Mouse (Mus musculus) regulatory T cell (primary cell): Measurements from ENCODE around the gene Fis1.
"Not testable (repeated sequence)": the region's sequence is repeated elsewhere in the genome, so short reads cannot be mapped to it uniquely, and the experiment has no call there.

Source experiments
- in situ Hi-C: fragments of 300-600 bp; cut with MboI, MseI; formaldehyde crosslinking; loops from one replicate; pipeline ENCODE4 v1.15.1; 2025; ENCODE audit warnings: high pct_unique_total_duplicates

Gene Fis1

DNA sequence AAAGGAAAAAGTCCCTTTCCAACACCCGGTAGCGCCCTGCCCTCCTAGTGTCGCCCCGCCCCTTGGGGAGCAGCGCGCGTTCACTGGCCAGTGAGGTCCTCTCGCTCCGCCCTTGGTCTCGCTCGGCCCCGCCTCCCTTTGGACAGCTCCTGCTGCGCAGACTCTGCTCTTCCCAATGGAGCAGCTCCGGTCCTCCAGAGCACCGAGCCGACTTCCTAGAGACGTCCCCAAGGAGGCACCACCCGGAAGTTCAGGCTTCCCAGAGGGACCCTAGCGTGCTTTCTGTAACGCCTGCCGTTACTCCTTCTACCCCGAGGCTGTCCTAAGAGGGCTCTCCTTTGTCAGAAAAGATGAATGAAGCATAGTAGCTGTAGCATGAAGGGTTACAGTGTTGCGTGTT, at the start of gene Fis1:
Fis1 (plus strand) TSS at position 261 of the 400 bp plus-strand sequence.
- in situ Hi-C loops = no loop called here

DNA sequence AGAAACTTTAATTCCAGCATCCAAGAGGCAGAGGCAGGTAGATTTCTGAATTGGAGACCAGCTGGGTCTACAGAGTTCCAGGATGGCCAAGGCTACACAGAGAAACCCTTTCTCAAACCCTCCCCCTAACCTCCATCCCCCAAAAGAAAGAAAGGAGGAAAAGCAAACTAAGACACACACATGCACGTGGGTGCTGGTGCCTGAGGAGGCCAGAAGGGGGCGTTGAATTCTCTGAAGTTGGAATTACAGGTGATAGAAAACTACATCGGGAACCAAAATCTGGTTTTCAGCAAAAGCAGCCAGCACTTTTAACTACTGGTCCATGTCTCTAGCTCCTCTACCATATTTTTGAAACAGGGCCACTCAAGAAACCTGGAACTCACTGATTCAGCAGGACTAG, 48.5 kb upstream of the Fis1 start:
- in situ Hi-C loops = no loop called here

DNA sequence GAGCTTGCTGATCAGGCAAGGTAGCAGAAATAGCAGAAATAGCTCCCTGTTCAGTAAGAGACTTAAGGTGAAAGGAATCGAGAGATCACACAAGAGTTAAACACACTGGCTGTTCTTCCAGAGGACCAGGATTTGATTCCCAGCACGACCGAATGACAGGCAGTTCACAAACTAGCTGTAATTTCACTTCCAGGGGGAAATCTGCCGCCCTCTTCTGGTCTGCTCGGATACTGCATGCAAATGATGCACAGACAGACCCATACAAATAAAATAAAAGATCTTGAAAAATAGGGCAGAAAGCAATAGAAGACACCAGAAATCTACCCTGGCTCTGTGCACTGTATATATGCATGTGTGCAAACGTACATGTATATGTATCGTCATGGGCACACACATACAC, 47.4 kb upstream of the Fis1 start:
- in situ Hi-C loops = no loop called here

DNA sequence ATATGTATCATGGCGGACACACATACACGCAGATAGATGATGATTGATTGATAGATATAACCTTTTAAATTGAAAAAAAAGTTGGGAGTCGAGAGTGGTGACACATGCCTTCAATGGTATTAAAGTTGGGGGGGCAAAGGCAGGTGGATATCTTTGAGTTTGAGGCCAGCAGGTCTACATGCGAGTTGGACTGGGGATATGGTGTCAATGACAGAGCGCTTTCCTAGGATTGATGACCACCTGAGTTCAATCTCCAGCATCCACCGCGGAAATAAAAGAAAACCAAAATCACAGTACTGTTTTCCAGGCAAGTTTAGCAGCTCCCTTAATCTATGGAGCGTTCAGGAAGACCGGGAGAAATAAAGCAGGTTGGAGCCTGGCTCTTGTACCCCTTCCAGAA, 45.5 kb upstream of the Fis1 start:
- in situ Hi-C loops = no loop called here

DNA sequence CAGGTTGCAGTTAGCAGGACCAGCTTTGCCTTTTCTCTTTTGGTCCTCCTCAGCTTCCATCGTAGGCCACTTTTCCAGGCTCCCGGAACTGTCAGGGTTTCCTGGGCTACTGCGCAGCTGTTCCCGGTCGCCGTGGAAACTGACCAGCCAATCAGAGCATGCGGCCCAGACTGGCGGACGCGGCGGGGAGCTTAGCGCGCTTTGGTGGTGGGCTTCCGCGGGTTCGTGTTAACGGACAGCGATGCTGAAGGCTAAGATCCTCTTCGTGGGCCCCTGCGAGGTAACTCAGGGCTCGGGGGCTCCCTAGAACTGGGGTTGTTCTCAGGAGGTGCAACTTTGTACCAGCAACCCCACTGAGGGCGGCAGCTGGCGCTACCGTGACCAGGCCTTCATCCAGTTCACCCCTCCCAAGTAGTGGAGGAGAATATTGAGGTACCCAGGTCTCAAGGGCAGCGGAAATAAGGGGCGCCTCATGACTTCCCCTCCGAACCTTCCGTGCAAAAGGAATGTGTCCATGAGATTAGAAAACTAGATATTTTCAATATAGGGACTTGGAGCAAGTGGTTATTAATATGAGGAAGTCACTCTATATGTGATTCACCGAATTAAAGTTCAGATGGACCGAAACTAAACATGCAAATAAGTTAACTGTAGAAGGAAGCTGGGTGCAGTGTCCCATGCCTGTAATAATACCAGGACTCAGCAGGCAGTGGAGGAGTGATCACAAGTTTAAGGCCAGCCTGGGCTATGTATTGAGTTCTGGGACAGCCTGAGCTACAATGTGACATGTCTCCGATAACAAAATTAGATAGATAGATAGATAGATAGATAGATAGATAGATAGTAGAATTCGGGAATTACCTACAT, 44.9 kb upstream of the Fis1 start, which contains the start of gene Ift22:
Ift22 (plus strand) TSS at position 160 of the 867 bp plus-strand sequence.
- in situ Hi-C loops = no loop called here

DNA sequence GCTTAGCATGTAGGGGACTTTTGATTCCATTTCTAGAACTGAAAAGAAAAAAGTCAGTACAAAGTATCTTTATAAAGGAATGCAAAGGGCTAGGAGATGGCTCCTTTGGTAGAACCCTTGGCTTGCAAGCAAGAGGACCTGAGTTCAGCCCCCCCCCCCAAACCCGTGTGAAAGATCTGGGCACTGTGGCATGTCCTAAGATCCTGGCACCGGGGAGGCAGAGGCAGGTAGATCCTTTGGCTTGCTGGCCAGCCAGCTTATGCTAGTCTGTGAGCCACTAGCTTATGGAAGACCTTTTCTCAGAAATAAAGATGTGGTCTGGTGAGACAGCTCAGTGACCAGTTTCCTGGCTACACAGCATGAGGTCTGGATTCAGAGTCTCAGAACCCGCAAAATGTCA, 38.9 kb upstream of the Fis1 start:
- in situ Hi-C loops = loop anchor here (10.0 kb wide), 1 partner anchor 351 kb away; no protein-coding TSS in a partner anchor

DNA sequence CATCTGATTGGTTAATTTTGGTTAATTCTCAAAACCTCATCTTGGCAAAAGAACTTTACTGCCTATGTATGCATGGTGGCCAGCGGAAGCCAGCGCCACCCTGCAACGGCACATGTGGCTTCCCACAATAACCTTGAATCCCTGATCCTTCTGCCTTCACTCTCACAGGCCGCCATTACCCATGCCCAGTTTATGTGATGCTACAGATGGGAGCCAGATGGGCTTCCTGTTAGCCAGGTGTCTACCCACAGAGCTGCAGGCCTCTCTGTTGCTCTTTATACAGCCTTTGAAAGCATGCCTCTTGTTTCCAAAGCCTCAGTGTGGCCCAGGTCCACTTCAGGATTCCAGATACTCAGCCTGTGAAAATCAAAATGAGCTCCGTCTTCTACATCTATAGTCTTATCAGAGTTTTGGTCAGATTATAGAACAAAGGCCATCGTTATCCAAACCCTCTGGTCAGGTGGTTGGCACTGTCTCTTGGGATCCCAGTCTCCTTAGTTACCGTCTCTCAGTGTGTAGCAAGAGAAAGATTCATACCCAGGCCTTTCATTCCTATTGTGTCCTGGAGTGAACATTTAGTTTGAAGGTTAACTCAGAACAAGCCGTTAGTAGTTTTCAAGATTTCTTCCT, 35.3 kb upstream of the Fis1 start:
- in situ Hi-C loops = loop anchor here (10.0 kb wide), 1 partner anchor 347 kb away; no protein-coding TSS in a partner anchor

DNA sequence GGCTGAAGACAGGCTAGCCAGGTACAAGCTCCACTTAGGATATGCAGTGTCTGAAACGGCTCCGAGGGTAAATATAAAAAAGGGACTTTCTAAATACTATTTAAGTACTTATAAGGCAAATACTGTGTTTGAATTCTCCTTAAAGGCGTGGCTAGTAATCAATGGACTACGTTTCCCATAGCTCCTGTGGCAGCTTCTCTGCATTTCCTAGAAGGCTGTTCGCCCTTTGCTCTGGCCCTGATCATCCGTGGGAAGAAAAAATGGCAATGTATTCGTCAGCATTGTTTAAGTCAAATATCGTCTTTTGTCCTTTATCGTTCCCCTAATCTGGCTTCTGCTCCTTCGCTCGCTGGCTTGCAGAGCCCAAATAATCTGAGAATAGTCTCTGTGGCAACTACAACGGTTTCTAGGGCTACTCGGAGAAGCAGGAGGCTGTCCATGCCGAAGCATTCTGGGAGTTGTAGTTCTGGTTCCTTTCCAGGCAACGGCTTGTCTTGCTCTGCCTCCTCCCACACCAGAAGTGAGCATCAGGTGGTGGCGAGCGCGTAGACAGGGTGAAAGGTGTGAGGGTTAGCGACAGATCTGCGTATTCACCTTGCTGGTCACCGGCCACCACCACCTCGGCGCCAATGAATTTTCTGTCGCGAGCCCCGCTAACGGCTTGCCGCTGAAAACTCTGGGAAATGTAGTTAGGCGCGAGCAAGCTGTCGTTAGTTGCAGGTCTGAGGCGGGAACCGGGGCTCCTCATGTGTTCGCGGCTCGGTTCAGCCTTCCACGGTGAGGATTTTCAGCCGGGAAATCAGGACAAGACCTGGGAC, 34.2 kb upstream of the Fis1 start:
- in situ Hi-C loops = loop anchor here (10.0 kb wide), 1 partner anchor 346 kb away; no protein-coding TSS in a partner anchor

DNA sequence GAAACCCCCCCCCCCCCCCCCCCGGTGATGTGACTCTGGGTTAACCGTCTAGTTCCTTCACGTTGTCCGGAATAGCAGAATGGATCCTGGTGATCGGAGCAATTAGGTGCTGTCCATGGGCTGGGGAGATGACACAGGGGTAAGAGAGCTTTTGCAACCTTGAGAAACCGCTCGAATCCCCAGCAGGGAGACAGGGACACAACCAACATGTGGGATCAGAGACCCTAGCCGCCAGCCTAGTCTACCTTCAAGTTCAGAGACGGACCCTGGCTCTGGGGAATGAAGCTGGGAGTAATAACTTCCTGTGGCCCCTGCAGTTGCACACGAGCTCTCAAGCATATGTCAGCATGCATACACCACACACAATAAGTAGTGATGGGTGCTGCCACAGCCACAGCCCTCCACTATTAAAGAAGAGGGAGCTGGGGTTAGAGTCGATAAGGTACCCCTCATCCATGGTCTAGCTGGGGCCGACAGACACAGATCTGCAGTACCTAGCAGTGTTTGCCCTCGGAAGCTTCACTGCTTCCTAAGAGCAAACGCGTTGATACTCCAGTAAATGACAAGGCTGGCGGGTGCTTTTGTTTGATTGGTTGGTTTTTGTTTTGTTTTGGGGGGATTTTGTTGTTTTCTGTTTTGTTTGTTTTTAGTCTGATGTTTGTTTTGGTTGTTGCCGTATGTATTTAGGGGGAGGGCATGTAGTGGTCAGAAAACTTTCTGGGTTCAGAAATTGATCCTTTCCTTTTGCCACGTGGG, 33.4 kb upstream of the Fis1 start:
- in situ Hi-C loops = loop anchor here (10.0 kb wide), 3 partner anchors 55 to 345 kb away; partner anchors contain the start of gene Trim56

DNA sequence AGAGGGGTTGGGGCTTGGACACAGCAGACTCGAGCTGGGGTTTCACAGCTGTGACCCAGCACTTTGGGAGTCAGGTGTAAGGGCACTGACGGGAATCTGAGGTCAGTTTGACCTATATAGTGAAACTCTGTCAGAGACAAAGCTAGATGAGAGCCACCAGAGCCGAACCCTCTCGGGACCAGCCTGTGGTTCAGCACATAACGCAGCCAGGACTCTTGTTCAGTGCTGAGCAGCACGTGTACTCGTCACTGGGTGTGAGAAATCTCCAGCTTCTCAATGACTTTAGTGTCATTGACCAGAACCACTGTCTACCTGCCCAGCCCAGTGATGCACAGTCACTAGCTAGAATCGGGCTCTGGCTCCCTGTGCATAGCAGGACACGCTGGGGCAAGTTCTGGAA, 30.2 kb upstream of the Fis1 start:
- in situ Hi-C loops = loop anchor here (10.0 kb wide), 2 partner anchors 52 to 192 kb away; partner anchors contain the start of gene Trim56

DNA sequence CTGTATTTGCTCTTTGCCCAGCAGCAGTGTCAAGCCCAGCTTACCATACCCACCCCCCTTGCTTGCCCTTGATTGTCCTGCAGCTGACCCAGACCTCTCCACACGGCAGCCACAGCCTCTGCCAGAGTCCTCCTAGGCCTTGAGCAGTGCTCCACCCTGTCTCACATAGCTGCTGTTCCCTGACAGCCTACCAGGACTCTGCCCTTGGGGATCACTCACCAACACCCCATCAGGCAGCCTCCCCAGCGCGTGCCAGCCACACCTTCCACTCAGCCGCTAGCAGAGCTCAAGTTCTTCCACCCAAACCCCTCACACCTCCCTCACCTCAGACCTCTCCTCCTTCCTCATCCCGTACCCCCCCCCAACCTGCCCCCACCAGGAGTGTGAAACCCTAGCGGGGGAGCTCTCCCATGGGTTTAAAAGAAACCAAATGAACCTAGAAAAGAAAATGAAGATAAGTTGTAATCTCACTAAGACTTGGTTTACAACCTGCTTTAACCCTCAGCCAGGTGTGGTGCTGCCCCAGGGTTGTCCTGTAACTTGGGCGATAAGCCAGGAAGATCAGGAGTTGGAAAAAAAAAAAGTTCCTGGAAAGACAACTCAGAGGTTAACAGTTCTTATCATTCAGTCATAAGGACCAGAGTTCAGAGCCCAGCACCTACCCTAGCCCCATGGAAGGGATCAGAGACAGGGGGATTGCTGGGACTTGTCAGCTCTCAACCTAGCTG, 29.2 kb upstream of the Fis1 start:
- in situ Hi-C loops = loop anchor here (10.0 kb wide), 2 partner anchors 51 to 191 kb away; partner anchors contain the start of gene Trim56

DNA sequence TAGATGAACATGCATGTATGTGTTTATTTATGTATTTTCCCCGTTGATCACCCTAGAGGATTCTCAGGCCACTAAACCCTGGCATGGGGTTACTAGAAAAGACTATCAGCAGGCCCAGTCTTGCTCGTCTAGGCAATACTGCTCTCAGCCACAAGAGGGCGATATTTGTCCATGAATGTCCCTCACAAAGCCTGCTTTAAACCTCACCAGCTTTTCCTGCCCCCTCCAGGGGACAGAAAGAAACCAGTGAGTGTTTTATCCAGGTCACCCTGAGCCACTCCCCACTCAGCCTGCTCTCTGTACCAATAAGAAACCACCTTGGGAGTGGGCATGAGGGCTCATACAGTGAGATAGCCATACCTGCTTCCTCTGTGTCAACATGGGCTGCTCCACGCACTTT, 24.0 kb upstream of the Fis1 start:
- in situ Hi-C loops = loop anchor here (10.0 kb wide), 2 partner anchors 46 to 186 kb away; partner anchors contain the start of gene Trim56

DNA sequence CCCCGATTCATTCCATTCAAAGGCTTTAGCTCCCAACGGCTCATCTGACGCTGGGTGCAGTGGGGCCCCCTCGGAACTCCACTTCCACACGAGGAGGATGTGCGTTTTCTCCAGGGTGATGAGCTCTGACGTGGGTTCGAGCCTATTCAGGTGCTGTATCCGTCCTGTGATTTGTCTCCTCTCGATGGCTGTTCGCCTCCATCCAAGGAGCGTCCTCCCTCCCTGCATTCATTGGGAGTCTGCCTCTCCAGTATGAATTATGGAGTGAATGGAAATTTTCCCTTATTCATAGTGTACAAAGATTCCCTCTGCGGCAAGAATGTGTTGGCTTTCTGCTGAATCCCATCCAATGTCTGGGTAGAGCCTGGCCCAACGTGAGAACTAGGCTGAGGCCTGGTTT, 21.2 kb upstream of the Fis1 start:
- in situ Hi-C loops = no loop called here

DNA sequence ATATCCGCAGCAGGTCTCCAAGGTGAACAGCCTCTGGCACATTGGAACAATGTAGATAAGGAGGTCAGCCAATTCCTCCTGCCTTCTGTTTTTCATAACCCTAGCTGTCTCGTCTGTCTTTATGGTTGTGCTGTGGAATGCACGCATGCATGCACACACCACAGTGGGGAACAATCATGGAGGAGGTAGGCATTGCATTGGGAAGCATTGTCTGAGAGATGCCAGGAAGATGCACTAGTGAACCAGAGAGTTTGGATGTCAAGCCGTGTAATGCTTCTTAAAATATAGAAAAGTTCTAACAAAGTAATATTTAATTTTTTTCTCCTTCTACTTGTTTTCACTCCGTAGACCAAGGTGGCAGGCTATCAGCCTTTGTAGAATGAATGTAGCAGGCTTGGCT, 20.1 kb upstream of the Fis1 start:
- in situ Hi-C loops = no loop called here

DNA sequence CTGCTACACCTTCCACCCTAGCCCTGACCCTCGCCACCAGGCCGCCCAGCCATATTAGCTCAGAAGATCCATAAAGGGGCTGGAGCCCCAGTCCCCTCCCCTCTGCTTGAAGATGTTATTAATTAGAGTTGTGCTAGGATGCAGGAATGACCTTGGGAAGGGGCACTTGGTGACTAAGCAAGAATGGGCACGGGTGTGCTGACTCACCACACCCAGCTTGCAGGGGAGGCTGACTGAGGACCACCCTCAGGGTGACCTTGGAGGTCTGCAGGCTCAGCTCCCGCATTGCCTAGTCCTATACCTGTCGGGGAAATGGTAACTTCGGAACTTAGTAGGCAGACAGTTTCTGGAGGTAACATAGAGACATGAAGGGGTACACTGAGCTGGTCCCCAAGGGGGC, 19.1 kb upstream of the Fis1 start:
- in situ Hi-C loops = no loop called here

DNA sequence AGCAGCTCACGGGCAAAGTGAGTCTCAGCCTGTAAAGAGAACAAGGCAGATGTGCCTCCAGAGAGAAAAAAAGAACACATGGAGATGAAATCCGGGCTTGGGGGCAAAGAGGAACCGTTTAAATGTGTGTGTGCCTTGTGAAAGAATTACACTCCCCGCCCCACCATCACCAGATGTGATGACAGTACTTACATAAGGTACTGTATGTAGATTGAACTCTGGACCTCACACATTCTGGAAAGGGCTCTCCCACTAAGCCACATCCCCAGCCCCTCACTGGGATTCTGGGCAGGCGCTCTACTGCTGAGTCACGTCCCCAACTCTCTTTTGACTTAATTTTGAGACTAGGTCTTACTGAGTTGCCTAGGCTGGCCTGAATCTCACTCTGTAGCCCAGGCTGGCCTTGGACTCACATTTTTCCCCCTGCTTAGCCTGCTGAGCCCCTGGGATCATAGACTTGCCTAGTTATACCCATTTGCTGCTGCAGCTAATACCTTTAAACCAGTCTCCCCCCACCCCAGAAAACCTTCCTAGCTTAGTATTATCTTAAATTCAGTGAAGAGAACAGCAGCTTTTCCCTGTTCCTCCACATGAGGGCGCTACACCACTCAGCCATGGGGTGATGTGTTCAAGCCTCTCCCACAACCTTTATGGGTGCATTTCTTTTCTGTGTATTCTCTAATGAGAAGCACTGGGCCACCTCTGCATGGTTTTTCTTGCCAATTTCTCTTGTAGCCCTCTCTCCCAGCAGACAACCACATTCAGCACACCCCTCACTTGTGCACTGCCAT, 17.0 kb upstream of the Fis1 start:
- in situ Hi-C loops = no loop called here

DNA sequence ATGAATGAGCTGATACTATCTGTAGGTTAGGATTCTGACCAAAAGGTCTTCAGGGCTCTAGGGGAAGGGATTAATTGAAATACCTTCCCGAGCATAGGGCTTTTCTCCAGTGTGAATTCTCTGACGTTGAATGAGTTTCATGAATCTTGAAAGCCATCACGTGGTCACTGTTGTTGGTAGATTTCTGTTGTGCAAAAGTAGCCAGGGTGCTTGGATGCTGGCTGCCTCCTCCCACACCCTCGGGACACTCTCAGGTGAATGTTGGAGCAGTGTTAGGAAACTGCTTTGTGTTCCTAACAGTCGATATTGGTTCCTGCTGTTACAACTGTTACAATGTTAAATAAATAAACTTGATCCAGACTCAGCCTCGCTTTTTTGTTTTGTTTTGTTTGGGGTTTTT, 16.3 kb upstream of the Fis1 start:
- in situ Hi-C loops = no loop called here

DNA sequence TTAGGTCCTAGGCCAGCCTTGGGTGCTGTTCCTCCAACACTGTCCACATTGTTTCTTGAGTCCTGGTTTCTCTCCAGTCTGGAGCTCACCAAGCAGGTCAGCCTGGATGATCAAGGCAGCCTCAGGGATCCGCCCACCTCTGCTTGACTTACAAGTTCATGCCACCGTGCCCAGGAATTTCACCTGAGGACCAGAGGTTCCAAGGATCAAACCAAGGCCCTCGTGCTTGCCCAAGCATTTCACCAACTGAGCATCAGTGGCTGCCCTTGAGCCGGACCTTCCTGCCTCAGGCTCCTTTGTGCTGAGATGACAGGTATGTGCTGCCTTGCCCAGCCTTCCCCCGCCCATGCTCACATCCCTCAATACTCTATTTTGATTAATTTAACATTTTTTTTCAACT, 15.5 kb upstream of the Fis1 start:
- in situ Hi-C loops = no loop called here

DNA sequence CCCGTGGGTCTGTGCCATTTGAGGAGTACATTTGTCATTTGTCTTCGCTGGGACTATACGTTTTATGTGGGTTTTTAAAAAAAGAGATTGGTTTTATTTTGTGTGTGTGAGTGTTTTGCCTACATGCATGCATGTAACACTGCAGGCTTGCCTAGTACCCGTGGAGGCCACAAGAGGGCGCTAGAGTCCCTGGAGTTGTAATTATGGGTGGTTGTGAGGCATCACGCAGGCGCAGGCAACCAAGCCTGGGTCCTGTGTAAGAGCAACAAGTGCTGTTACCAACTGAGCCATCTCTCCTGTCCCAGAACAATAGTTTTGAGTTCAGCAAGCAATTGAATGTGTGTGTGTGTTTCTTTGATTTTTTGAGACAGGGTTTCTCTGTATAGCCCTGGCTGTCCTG, 13.8 kb upstream of the Fis1 start:
- in situ Hi-C loops = no loop called here

DNA sequence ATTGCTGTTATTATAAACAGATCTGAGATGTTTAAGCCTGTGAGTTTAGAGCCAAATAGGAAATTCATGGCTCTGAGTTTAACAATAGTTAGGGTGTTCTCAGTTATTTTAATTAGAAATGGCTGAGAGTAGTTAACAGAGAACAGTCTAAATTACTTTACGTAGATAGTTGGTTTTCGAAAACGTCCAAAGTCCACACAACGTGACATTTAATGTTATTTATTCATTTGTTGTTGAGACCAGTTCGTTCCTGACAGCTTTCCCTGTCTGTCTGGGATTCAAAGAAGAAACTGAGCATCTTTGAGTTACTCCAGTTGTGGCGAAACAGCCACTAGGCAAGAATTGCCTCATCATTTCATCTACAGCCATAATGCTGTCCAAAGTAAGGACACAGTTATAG, 13.0 kb upstream of the Fis1 start:
- in situ Hi-C loops = not testable (repeated sequence)
